Comparison of ENCODE assay signal across 8 mouse cellular contexts in genomic region chr5:149007295-149007646, GRCm38 (mm10). TPM values are rescaled to one million over a fixed set of nuclear protein-coding genes. Genes with fewer than 3 reads are reported as not detected.
A peak's percentile ranks its signal among the peaks of the same experiment; 100 is the strongest.
DNase-seq lines count a peak whose midpoint lies in the region.

No protein-coding gene starts in this region.

- no peaks in the 10 kb centered on the region for H3K9me3 ChIP-seq in embryonic facial prominence, embryonic 10.5 days
- no peaks in the 10 kb centered on the region for H3K9me3 ChIP-seq in hindbrain, embryonic 10.5 days

- H3K36me3 ChIP-seq in embryonic facial prominence, embryonic 10.5 days (replicated peaks), result no peaks in the 10 kb centered on the region
- no peaks in the 10 kb centered on the region for H3K36me3 ChIP-seq in hindbrain, embryonic 10.5 days
- H3K36me3 ChIP-seq in macrophage (ENCODE audit: inconsistent target), result no peaks in the 10 kb centered on the region

- WGBS in embryonic facial prominence, embryonic 10.5 days, result 66% methylated on average over 5 of the region's 5 CpGs
- 73% methylated on average over 5 of the region's 5 CpGs for WGBS in hindbrain, embryonic 10.5 days
- WGBS in macrophage (ENCODE audit: missing documents), result 67% methylated on average over 5 of the region's 5 CpGs

- H3K4me1 ChIP-seq in embryonic facial prominence, embryonic 10.5 days, result peaks cover 39% of the 10 kb centered on the region
- peaks cover 35% of the 10 kb centered on the region for H3K4me1 ChIP-seq in hindbrain, embryonic 10.5 days (replicated peaks)

- peak overlapping the region; percentile 85 for H3K27ac ChIP-seq in embryonic facial prominence, embryonic 10.5 days (replicated peaks)
- H3K27ac ChIP-seq in hindbrain, embryonic 10.5 days, result peak overlapping the region; percentile 85
- H3K27ac ChIP-seq in macrophage, result 0 out of 2 replicates have a peak overlapping the region, but pooled peaks have one; percentile 62

- no peaks in the 10 kb centered on the region for H3K79me2 ChIP-seq in macrophage (ENCODE audit: inconsistent target)

- H3K4me3 ChIP-seq in embryonic facial prominence, embryonic 10.5 days, result peak overlapping the region; percentile 41
- H3K4me3 ChIP-seq in hindbrain, embryonic 10.5 days, result peak overlapping the region; percentile 36
- peak overlapping the region; percentile 3; the same call in 1 of the 2 replicates for H3K4me3 ChIP-seq in macrophage (ENCODE audit: inconsistent target)

- DNase-seq in heart, adult 11 months, result peak; percentile 93
- DNase-seq in heart, postnatal 14 days, result no peak
- no peak for DNase-seq in embryonic facial prominence, embryonic 10.5 days (ENCODE audit: low spot score)
- no peak for DNase-seq in hindbrain, embryonic 10.5 days (ENCODE audit: low spot score)
- no peak for DNase-seq in ovary, adult 18-20 months (ENCODE audit: low spot score)
- DNase-seq in layer of hippocampus, adult 18-20 months (ENCODE audit: low spot score in 2 of 2), result no peak
- no peak for DNase-seq in frontal cortex, postnatal 10 days (ENCODE audit: low spot score in 2 of 2)

- intact Hi-C loops in heart, postnatal 14 days (cut with DNase I), result loop anchor here (2.0 kb wide), 1 partner anchor 44 kb away; no protein-coding TSS in a partner anchor

- H3K27me3 ChIP-seq in embryonic facial prominence, embryonic 10.5 days (replicated peaks; ENCODE audit: low read depth, poor library complexity, severe bottlenecking), result no peaks in the 10 kb centered on the region; the same call in 1 of the 2 replicates
- H3K27me3 ChIP-seq in hindbrain, embryonic 10.5 days (ENCODE audit: insufficient read depth, poor library complexity, severe bottlenecking), result peaks cover 6% of the 10 kb centered on the region; the same call in 1 of the 2 replicates

RNA-seq across cellular contexts. Expression of gene Gm42791, which starts 12.3 kb away (rescaled TPM):
- 1 to 10 TPM; 3.3 to 6.1 TPM for total RNA-seq in heart, postnatal 14 days (2021)
- polyA plus RNA-seq in embryonic facial prominence, embryonic 10.5 days (2016; fragmentation: Nextera tagmentation; extraction: Ambion mirVana), result 0.49 and 4.6 TPM in 2 replicates
- 1.6 and 3.8 TPM in 2 replicates for polyA plus RNA-seq in hindbrain, embryonic 10.5 days (2016; fragmentation: Nextera tagmentation; extraction: Ambion mirVana)
- 1 to 10 TPM in 17 of 26 experiments, not detected in 9; 1.7 to 9.9 (median 2.6) TPM for total RNA-seq in macrophage (2018; cell fraction: chromatin; rRNA removed)
- under 1 TPM in 5 of 26 experiments, not detected in 21; 0.32 to 0.88 (median 0.40) TPM for total RNA-seq in macrophage (2018; cell fraction: cytosol; rRNA removed)
- not detected for total RNA-seq in macrophage (2018; cell fraction: nucleus; rRNA removed)
- 1.1 TPM in 1 of 3 replicates, not detected in the others for polyA plus RNA-seq in macrophage (2018)
- total RNA-seq in layer of hippocampus, adult 18-20 months (2021), result 10 to 100 TPM; 32.0 to 32.9 TPM
